Mouse (Mus musculus) v-Abl transformed pro-B cells (cell line): Measurements from ENCODE around the gene Fktn.
"Not testable (repeated sequence)": the region's sequence is repeated elsewhere in the genome, so short reads cannot be mapped to it uniquely, and the experiment has no call there.

ENCODE experiments used
- in situ Hi-C, 2 experiments: fragments of 400-800 bp; cut with MboI; formaldehyde crosslinking; loops; one replicate each; pipeline ENCODE4 v1.15.1; 2025; ENCODE audit not compliant: unreplicated experiment in 2 of 2

Fktn gene

DNA sequence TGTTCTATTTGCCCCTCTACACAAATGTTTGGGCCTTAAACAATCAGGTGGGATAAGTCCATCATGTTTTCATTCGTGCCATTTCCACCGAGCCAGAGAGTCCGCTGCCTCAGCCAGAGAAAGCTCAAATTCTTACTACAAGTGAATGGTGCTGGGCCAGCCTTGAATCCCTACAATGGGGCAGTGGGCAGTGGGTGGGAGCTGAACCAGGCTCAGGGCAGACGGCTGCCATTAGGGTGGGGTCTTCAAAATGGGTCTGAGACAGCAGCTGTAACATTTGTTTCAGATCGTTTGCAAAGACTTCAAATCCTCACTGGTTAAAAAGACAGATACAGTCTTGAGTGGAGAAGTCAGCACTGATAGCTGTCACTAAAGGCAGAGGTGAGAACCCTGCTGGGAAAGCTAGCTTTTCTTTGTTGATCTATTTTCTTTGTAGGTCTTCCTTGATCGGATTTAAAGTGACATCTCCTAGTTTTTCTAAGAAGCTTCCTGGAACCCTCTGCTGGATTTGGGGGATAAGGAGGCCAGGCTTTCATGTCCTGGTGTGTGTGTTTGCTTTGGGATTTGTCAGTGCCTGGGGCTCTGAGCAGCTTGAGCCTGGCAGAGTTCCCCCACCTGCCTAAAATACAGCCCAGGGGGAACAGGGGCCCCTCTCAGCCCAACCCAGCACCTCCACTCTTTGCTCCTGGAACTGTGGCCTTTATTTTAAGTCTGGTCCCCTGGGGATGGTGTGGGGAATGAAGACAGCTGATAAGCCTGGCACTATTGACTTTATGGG lies 57.3 kb downstream of the Fktn start:
- in situ Hi-C loops = no loop called here

DNA sequence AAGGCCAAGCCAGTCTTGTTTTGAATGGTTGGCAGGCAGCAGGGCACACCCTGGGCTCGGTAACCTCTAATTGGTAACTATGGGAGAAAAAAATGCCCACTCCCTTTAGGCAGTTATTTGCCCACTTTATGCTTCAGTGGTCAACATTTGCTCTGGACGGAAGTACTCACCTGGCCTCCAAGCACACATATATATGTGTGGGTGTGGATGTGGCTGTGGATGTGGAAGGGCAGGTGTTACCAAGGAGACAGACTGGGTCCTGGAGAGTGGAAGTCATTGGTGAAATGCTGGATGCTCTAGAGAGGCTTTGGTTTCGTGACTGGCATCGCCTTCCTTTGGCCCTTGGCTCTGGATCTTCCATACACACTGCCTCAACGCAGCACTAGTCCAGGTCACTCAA lies 58.2 kb downstream of the Fktn start:
- in situ Hi-C loops = no loop called here

- in situ Hi-C loops = no loop called here
These were observed 60.1 kb downstream of the Fktn start for GRCm38 (mm10) chr4:53773911-53774310.

DNA sequence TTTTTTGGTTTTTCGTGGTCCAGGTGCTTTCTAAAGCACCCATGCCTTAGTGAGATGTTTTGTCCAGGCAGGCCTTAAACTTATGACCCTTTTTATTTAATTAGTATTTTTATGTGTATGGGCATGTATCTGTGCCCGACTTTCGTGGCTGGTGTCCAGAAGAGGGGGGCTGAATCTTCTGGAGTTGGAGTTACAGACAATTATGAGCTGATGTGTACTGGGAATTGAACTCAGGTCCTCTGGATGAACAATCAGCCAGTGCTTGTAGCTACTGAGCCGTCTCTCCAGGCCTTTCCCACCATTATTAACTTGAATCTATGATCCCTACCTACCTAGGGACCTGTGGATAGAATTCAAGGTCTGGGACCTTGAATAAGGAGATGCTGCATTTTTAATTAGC lies 67.6 kb downstream of the Fktn start:
- in situ Hi-C loops = no loop called here

DNA sequence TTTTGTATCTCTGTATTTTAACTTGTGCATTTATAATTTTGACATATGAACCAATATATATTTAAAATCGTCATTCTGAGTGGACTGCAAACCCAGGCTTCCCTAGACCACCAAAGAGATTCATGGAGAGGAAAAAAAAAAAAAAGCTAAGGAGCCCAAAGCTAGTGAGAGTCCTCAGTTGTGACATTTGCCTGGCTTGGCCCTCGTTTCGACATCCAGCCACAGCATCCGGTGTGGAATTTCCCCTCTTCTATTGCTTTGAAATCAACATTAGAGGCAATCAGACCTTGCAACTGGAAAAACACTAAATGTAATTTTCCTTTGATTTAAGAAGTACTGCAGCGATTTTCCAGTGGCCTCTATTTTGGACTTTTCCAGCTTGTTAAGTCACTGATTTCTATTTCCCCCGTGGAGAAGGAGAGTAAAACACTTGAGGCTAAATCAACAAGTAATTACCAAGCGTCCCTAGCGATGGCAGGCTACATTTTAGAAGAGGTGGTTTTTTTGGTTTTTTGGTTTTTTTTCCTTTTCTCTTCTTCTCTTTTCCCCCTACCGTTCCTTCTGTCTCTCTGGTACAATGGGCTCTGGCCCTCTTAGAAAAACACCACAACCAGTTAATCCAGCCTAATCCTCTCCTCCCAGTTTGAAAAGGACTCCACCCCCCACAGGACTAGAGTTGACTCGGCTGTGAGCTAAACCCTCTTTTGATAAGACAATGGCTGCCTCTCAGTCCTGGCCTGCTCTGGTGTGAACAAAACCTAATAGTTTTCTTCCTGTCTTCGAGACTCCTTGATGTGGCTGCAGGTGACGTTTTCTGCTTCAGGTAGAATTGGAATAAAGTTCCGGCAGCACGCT lies 68.6 kb downstream of the Fktn start:
- in situ Hi-C loops = no loop called here

DNA sequence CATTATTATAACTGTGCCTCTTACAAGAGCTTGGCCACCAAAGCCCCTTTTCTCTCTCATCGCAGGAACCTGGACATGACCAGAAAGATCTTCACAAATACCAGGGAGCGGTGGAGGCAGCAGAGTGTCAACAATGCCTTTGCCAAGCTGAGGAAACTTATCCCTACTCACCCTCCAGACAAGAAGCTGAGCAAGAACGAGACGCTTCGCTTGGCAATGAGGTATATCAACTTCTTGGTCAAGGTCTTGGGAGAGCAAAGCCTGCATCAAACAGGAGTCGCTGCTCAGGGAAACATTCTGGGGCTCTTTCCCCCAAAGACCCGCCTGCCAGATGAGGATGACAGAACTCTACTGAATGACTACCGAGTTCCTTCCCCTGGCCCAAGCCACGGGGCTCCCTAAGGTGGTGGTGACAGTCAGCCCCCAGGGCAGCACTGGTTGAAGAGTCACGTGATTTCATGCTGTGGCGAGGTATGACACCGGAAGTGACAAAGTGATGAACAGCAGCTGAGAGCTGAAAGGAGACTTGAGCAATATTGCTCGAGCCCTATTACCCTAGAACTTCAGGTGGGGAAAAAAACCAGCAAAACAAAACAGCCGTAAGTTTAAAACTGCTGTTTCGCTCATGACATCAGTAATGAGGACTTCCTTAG lies 72.1 kb downstream of the Fktn start:
- in situ Hi-C loops = no loop called here

- in situ Hi-C loops = no loop called here
These were observed 73.1 kb downstream of the Fktn start for GRCm38 (mm10) chr4:53786851-53787250.

DNA sequence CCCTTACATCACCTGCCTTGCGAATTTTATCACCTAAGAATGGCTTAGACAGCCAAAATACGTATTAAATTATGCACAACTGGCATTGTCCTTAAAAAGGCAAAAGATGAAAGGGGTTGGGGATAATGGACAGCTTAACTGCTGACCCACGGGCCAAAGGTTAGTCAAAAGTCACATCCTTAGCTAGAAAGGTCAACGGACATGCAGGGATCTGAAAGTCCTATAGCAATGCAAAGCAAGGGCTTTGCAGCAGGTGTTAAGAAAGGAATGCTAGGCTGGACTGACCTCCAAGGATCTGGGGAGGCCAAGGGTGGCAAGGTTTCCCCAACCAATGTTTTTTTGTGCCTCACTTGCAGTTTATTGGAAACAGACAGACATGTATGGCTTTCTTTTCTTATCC lies 75.5 kb downstream of the Fktn start:
- in situ Hi-C loops = no loop called here

GRCm38 (mm10) chr4:53794257-53794966 lies 80.6 kb downstream of the Fktn start:
- in situ Hi-C loops = no loop called here

DNA sequence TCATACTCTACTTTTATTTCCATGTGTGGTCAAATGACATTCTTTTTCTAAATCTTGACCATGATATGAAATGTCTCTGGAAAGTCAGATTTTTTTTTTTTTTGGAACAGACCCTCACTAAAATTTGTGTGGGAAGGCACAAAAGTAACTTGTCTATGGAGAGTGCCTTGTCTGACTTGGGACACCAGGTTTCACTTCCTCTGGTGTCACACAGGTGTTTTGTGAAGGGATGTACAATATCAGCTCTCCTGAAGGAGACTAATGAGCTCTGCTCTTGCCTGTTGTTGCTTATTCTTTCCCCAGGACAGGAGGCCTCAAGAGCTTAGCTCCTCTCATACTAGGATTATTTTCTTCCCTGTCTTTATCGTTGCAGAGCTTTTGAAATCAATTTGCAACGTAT lies 81.3 kb downstream of the Fktn start:
- in situ Hi-C loops = no loop called here

GRCm38 (mm10) chr4:53795706-53796105 lies 81.9 kb downstream of the Fktn start:
- in situ Hi-C loops = no loop called here

DNA sequence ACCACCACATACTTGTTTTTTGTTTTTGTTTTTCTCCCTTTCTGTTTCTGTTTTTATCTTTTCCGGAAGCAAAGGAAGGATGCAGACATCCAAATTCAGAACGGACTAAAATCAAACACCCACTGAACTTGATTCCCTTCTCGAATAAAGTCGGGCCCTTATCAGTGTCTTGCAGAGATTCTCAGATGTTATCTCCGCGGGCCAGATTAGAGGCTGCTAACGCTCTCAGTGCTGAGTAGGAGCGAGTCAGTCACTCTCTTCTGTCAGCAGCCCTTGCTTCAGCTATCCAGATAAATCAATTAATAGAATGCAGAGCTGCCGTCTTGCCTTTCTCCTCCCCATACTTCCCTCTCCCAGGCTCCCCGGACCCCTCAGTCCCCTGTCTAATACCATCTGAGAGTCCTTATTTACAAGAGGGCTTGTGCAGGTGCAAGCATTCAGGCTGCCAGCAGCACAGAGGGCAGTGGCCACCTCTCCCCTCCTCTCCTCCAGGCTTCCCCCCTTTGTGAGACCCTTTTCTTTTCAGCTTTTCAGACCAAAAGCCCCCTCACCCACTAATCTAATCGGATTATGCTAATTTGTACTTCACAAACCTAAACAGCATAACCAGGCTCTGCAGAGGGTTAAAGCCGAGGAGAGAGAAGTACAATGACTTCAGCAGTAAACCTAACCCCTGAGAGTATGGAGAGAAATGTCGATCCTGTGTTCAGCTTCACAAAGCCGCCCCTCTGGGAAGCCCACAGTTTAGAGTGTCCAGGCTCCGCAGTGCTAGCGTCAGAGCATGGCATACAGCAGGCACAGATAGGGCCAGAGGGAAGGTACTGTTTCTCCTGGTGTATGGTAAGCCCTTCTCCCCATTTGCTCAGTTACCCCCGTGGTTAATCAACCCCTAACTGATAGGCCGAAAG lies 83.3 kb downstream of the Fktn start:
- in situ Hi-C loops = no loop called here

GRCm38 (mm10) chr4:53798896-53799676 lies 85.3 kb downstream of the Fktn start:
- in situ Hi-C loops = no loop called here

- in situ Hi-C loops = no loop called here
These were observed 86.0 kb downstream of the Fktn start for GRCm38 (mm10) chr4:53799753-53800152.

DNA sequence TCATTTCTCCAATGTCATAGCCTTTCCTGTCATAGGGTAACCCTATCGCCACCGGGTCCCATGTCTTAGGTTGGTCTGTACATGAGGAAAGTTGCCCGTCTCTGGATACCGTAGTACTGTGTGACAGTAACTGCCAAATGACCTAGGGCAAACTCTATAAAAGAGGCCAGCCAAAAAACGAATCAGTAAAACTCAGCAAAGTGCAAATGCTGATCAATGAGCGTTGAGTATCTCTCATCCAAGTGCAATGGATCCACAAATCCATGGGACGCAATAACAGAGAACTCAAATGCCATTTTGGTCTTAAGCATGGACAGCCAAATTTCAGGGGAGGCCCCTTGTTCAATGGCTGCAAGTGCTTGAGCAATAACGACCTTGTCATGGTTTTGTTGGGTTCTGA lies 89.9 kb downstream of the Fktn start:
- in situ Hi-C loops = not testable (repeated sequence)

DNA sequence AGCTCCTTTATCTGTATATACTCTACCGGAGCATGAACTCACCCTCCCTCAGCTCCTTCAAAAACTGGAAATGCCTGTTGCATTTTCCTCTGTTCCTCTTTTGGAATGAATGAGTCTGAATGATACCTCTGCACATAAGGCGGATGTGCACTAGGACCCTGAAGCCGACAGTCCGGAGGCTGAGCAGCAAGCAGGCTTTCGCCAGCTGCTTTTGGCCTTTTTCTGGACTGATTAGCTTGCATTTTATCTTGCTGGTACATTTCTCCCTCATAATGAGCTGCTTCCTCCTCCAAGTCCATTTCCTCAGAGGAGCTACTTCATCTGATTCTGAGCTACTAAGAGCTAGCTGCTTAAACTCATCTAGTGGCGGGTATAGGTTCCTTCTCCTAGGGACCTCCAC lies 92.6 kb downstream of the Fktn start:
- in situ Hi-C loops = not testable (repeated sequence)

DNA sequence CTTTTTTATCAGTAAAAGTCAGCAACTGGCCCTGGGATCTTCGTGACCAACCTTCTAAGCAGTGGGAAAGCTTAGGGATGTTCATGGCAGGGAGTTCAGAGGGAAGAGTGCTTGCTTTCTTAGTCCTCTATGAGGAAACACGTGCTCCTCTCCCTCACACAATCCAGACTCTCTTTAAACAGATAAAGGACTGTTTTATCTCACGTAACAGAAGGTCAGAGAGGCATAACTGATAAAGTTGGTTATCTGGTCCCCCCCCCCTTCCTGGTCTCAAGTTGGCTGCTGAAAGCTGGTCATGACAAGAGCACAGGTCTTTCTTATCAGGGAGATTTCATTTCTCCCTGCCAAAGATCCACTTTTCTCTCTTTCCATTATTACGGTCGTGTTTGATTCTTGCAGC lies 104.5 kb downstream of the Fktn start:
- in situ Hi-C loops = no loop called here

DNA sequence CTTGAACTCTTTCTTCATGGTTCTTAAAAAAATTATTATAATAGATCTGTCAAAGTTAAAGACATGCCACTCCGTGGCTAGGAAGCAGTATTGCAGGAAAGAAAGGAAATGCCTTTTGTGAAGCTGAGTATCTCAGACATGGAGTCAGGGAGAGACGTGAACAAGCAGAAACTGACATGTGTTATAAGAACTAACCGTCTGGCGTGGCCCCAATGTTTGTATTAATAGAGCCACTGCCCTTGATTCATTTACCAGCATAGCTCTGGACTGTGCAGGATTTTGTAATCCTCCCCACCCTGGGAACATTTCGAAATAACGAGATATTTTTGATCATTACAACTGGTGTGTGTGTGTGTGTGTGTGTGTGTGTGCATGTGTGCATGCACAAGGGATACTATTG lies 109.9 kb downstream of the Fktn start:
- in situ Hi-C loops = no loop called here

GRCm38 (mm10) chr4:53824831-53825230 lies 111.0 kb downstream of the Fktn start:
- in situ Hi-C loops = loop anchor here (25.0 kb wide), 3 partner anchors 463 to 813 kb away; partner anchors contain the start of gene Nipsnap3b (in 1 of the 2)
